Mouse (Mus musculus) embryonic facial prominence, embryonic 13.5 days (tissue): ENCODE measurements around the gene Prtn3. TPM values are rescaled to one million over a fixed set of nuclear protein-coding genes. Genes with fewer than 3 reads are reported as not detected.
A peak's percentile ranks its signal among the peaks of the same experiment; 100 is the strongest.

Experiments
- ATAC-seq: fragments of 200-750 bp; cut with Nextera tagmentation; 2 replicates; pipeline ENCODE4 v1.8.0; 2017; ENCODE audit warnings: low read depth; ENCODE audit not compliant: insufficient number of reproducible peaks, insufficient read depth, low FRiP score, low TSS enrichment
- H3K27ac ChIP-seq: fragments of 300-500 bp; sonication (generic); 2 replicates; pipeline ENCODE4 v1.5.1; 2015; ENCODE audit warnings: moderate library complexity, mild to moderate bottlenecking, inconsistent platforms
- H3K27me3 ChIP-seq: fragments of 300-500 bp; sonication (generic); 2 replicates; pipeline ENCODE4 v1.6.1; 2015; ENCODE audit warnings: mild to moderate bottlenecking, inconsistent platforms
- H3K36me3 ChIP-seq: fragments of 300-500 bp; sonication (generic); 2 replicates; pipeline ENCODE4 v1.6.1; 2015; ENCODE audit warnings: mild to moderate bottlenecking, inconsistent platforms
- H3K4me1 ChIP-seq: fragments of 300-500 bp; sonication (generic); 2 replicates; pipeline ENCODE4 v1.6.1; 2015; ENCODE audit warnings: inconsistent platforms
- H3K4me2 ChIP-seq: fragments of 300-500 bp; sonication (generic); 2 replicates; pipeline ENCODE4 v1.6.1; 2015; ENCODE audit warnings: moderate library complexity, mild to moderate bottlenecking, inconsistent platforms
- H3K4me3 ChIP-seq: fragments of 300-500 bp; sonication (generic); 2 replicates; pipeline ENCODE4 v1.5.1; 2015; ENCODE audit warnings: mild to moderate bottlenecking, inconsistent platforms
- H3K9ac ChIP-seq: fragments of 300-500 bp; sonication (generic); 2 replicates; pipeline ENCODE4 v1.6.1; 2015; ENCODE audit warnings: mild to moderate bottlenecking, inconsistent platforms
- H3K9me3 ChIP-seq: fragments of 300-500 bp; sonication (generic); 2 replicates; pipeline ENCODE4 v1.6.1; 2016; ENCODE audit warnings: inconsistent platforms
- WGBS: fragments of 180-500 bp; shearing (Covaris S2); methylation state at CpG from one replicate; pipeline ENCODE4 v1.1.7; 2015; ENCODE audit warnings: mixed read lengths; 5-methylcytosine and 5-hydroxymethylcytosine counted together
- polyA plus RNA-seq: library from polyadenylated mRNA; unstranded; fragments of >200 nt; fragmentation: Nextera tagmentation; extraction: Ambion mirVana; gene quantifications from 2 replicates; pipeline ENCODE4 v1.2.1, GENCODE M21; 2015

Prtn3 gene
- polyA plus RNA-seq, 1 experiment from 2014 or later: 8.5 TPM

DNA sequence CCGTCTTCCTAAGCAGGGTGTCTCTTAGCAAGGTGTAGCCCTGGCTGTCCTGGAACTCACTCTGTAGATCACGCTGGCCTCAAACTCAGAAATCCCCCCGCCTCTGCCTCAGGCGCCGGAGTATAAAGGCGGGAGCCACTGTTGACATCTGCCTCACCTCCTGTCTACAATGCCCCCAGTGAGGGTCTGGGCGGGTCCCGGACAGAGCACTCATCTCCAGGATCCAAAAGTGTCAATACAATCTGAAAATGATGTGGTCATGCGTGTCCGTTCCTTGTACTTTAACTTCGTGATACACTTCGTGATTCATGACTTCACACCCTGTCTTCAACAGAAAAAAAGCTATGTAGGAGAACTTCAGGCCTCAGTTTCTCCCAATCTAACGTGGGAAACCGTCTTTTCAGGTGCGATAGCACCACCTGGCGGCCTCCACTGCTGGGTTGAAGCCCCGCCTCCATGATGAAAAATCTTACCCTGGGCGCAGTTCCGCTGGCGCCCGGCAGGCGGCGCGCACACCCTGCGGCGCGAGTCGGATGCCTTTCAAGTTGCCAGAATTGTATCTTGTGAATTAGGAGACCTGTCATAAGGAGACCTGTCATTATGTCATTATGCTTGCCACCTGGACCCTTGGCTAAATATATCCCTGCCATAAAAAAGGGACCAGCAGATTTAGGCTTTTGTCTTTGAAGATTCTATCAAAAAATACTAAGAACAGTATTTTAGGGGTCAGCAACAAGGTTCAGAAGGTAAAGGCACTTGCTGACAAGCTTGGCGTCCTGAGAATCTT is 50.9 kb downstream of the Prtn3 start:
- Histone ChIP-seq H3K27ac (peak overlapping the region; percentile 98), H3K36me3 (no peaks in the 10 kb centered on the region), H3K27me3 (peaks cover 42% of the 10 kb centered on the region), H3K4me2 (peak overlapping the region; percentile 89), H3K9me3 (no peaks in the 10 kb centered on the region), H3K9ac (no peak overlapping the region), H3K4me1 (peaks cover 47% of the 10 kb centered on the region), H3K4me3 (peak overlapping the region; percentile 95)
- WGBS: 11% methylated on average over 29 of the region's 29 CpGs
- no peak for ATAC-seq

DNA sequence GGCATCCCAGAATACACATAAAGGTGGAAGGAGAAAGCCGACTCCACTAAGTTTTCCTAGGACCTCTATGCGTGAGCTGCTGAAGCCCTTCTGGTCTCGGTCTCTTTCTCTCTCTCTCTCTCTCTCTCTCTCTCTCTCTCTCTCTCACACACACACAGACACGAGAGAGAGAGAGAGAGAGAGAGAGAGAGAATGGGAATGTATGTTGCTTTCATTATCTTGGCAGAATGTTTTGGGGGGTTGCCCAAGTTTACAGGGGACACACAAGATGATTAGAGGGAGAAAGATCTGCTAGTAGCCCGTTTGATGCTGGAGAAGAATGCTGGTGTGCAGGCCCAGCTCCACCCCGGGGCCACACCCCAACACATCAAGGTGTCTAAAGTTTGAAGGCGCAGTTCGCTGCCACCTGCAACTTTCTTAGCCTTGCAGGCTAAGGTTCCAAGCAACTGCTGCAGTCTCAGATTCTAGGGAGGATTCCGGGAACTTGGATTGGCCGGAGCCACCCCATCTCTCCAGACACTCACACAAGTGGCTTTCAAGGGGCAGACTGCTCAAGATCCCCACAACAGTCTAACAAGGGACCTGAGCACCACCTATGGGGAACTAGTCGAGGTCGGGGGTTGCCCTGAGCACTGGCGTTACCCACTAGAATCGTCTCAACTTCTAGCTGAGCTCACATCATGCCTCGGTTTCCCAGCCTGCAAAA is 51.7 kb downstream of the Prtn3 start:
- no peak for ATAC-seq
- H3K4me1 ChIP-seq: peaks cover 42% of the 10 kb centered on the region
- peaks cover 35% of the 10 kb centered on the region for H3K27me3 ChIP-seq

DNA sequence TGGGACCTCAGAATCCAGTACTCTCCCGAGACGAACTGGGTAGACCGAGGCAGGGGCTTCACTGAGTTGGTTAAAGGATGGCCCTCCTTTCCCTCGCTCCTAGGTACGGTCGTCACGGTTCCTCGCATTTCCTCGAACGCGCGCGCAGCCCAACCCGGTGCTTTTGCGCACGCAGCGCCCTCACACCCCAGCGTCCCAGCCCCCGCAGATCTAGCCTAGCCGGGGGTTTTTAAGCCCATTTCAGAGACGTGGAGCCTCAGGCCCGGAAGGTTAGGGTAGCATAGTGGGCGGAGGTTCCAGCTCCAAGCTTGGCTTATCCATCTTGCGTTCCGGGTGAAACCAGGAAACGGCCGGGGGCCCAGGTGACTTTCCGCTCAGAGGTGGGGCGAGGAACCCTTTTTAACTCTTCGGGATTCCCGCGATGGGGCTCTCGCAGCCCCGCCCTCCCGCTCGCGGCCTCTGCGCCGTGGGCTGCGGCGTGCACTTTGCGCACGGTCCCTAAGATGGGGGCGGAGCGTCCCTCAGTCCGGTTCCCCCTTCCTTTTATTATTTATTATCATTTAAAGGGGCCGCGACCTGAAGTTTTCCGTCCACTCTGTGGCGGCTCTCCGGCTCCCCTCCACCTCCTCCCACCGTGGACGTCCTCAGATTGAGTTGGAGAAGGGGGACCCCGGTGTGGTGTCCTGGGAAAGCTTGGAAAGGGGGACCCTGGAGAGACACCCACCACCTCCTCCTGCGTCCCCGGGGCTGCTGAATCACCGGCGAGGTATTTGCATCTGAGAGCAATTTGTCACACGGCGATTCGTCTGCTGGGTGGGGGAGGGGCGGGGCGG is 52.4 kb downstream of the Prtn3 start, which contains the start of gene Arid3a:
Gene Arid3a, plus strand, starts transcription at position 553 of the 833 bp plus-strand sequence.
- peaks cover 12% of the 10 kb centered on the region for H3K36me3 ChIP-seq
- no peaks in the 10 kb centered on the region for H3K9me3 ChIP-seq
- peak within 1 kb of the TSS; percentile 95 for H3K4me3 ChIP-seq
- peak within 1 kb of the TSS; percentile 96 for H3K9ac ChIP-seq
- 0% methylated on average over 63 of the region's 63 CpGs for WGBS
- H3K27me3 ChIP-seq: peaks cover 27% of the 10 kb centered on the region
- H3K4me2 ChIP-seq: peak within 1 kb of the TSS; percentile 89
- peak within 1 kb of the TSS; percentile 98 for H3K27ac ChIP-seq
- peaks cover 37% of the 10 kb centered on the region for H3K4me1 ChIP-seq
- peak; percentile 70 for ATAC-seq

More for the DNA sequence above, 51.7 kb downstream of the Prtn3 start:
- peaks cover 4% of the 10 kb centered on the region for H3K36me3 ChIP-seq
- H3K9me3 ChIP-seq: no peaks in the 10 kb centered on the region
- H3K4me2 ChIP-seq: peak overlapping the region; percentile 89
- peak overlapping the region; percentile 98 for H3K27ac ChIP-seq
- WGBS: 8% methylated on average over 15 of the region's 15 CpGs
- H3K9ac ChIP-seq: peak overlapping the region; percentile 96
- peak overlapping the region; percentile 95 for H3K4me3 ChIP-seq

DNA sequence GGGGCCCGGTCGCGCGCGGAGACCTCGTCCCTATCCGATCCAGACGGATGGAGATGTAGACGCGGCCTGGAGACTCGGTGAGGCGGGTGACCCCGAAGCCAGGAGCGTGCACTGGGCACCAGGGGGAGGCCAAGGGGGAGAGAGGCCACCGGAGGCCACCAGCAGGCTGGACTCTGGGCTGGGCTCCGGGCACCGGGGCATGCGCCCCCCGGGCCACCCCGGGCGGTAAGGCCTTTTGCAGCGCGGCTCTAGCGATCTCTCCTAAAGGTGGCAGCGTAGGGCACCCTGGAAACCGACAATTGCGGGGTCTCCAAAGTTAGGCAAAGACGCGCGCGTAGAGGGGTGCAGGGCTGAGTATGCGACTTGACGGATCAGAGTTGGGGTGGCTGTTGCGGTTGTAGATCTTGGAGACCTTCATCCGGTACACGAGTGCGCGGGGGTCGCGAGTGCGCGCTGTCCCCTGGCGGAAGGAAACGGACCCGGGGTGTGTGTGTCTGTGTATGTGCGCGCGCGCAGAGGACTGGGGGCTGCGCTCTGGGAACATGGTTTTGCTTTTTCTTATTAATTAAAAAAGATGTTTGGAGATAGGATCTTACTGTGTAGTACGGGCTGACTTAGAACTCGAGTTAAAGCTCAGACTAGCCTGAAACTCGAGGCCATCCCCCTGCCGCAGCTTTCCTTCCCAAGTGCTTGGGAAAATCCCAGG is 53.2 kb downstream of the Prtn3 start:
- peaks cover 20% of the 10 kb centered on the region for H3K27me3 ChIP-seq
- H3K9me3 ChIP-seq: no peaks in the 10 kb centered on the region
- peaks cover 20% of the 10 kb centered on the region for H3K36me3 ChIP-seq
- peaks cover 43% of the 10 kb centered on the region for H3K4me1 ChIP-seq
- H3K4me3 ChIP-seq: peak overlapping the region; percentile 95
- H3K4me2 ChIP-seq: peak overlapping the region; percentile 89
- peak overlapping the region; percentile 96 for H3K9ac ChIP-seq
- H3K27ac ChIP-seq: peak overlapping the region; percentile 98
- WGBS: under 1% methylated on average over 53 of the region's 54 CpGs
- 0 out of 2 replicates have a peak, but pooled peaks have one; percentile 8 for ATAC-seq

DNA sequence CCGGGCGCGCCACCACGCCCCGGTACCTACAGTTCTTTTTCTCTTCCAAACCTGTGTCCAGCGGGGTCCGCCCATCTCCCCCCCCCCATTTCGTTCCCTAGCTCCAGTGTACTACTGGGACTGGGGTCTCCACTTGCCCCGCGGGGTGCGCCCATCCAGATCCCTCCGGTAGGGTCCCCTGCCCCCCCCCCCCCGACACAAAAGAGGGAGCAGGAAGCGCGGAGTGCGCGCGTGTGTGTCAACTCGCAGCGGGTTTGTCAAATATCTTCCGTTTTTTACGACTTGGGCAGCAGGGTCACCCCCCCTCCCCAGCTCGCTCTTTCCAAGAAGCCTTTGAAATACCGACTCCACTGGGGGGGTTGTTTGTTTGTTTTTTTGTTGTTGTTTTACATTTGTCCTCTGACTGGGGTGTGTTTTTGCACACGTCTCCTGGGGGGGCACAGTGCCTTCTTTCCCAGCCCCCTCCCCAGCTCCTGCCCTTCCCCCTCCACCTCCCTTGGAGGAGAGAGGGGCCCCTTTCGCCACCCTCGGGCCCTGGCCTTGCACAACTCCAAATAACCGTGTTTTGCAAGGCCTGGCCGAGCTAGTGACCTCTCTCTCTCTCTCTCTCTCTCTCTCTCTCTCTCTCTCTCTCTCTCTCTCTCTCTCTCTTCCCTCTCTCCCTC is 53.9 kb downstream of the Prtn3 start:
- WGBS: 0% methylated on average over 24 of the region's 29 CpGs
- H3K4me1 ChIP-seq: peaks cover 50% of the 10 kb centered on the region
- peaks cover 13% of the 10 kb centered on the region for H3K27me3 ChIP-seq
- peak overlapping the region; percentile 89 for H3K4me2 ChIP-seq
- peak overlapping the region; percentile 95 for H3K4me3 ChIP-seq
- peak overlapping the region; percentile 98 for H3K27ac ChIP-seq
- H3K9me3 ChIP-seq: no peaks in the 10 kb centered on the region
- peaks cover 27% of the 10 kb centered on the region for H3K36me3 ChIP-seq
- ATAC-seq: no peak
- peak overlapping the region; percentile 96 for H3K9ac ChIP-seq

DNA sequence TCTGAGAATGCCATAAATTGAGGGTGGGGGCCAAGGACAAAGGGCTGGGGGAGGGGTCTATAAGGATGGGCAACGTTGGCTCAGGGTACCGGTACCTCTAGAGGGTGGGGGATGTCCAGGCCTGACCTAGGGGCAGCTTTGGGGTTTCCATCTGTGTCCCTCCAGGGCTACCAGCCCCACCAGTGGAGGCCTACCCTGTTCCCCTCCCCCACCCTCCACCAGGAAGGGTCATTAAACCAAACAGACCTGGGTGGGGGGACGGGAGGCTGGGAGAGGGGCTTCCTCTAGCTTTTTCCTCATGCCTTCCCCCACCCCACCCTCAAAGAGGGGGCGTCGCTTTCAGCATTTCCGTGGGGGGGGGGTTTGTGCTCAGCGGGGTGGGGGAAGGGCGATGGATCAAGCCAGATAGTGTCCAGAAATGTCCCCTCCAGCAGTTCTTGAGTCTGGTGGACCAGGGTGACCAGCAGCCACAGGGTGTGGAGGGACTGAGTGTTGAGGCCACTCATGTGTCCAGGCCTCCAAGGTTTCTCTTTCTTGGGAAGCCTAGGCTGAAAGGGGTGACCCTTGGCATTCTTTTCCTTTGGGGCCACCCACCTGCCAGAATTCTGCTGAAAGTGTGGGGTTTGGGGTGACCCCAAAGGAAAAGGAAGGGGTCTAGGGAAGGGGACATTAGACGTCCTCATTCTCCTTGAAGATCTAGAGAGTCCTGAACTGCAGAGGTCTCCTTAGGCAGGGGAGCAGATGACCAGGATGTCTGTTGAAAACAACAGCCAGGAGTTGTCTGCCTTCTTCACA is 54.8 kb downstream of the Prtn3 start:
- 15% methylated on average over 9 of the region's 9 CpGs for WGBS
- peak overlapping the region; percentile 96 for H3K9ac ChIP-seq
- peaks cover 35% of the 10 kb centered on the region for H3K36me3 ChIP-seq
- peaks cover 3% of the 10 kb centered on the region for H3K27me3 ChIP-seq
- peaks cover 59% of the 10 kb centered on the region for H3K4me1 ChIP-seq
- H3K4me3 ChIP-seq: peak overlapping the region; percentile 95
- H3K4me2 ChIP-seq: peak overlapping the region; percentile 89
- H3K9me3 ChIP-seq: no peaks in the 10 kb centered on the region
- ATAC-seq: no peak
- H3K27ac ChIP-seq: peak overlapping the region; percentile 16; the same call in 1 of the 2 replicates

DNA sequence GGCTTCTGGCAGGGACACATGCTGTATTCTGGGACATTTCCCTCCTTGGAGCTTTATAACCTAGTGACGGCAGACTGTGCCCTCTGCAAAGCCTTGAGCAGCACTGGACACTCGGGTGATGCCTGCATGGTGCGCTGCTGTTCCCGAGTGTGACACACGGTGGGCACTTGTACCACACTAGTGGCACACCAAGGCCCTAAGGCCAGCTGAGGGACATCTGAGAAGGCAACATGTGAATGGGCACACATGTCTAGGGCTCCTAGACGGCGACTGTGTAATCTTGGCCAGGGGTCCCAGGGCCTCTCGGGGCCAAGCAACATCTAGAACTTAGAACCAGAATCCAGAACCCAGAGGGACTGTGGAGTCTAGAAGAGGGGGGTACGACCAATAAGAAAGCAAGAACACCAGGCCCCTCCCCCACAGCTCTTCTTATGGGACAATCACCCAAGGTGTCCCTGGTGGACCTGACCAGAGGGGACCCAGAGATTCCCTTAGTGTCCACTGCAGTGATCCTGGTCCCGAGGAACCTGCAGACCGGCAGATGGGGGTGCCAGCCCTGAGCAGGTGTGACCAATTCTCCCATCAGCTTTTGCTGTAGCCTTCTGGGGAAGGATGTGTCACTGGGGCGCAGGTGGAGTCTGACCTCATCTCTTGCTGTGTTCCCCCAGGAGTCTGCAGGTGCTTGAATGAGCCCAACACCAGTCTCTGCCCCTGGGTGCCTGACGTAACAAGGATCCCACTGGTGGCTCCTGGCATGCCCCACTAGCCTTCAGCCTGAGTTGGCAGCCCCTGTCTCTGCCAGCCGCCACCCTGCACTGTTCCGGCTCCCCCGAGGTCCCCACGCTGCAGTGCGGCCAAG is 55.9 kb downstream of the Prtn3 start:
- H3K27ac ChIP-seq: no peak overlapping the region; the same call in 1 of the 2 replicates
- peaks cover 43% of the 10 kb centered on the region for H3K36me3 ChIP-seq
- peak overlapping the region; percentile 96 for H3K9ac ChIP-seq
- H3K4me2 ChIP-seq: peak overlapping the region; percentile 89; the same call in 1 of the 2 replicates
- 89% methylated on average over 18 of the region's 18 CpGs for WGBS
- H3K9me3 ChIP-seq: no peaks in the 10 kb centered on the region
- no peaks in the 10 kb centered on the region for H3K27me3 ChIP-seq
- H3K4me3 ChIP-seq: peak overlapping the region; percentile 95; the same call in 1 of the 2 replicates
- no peak for ATAC-seq
- peaks cover 61% of the 10 kb centered on the region for H3K4me1 ChIP-seq

DNA sequence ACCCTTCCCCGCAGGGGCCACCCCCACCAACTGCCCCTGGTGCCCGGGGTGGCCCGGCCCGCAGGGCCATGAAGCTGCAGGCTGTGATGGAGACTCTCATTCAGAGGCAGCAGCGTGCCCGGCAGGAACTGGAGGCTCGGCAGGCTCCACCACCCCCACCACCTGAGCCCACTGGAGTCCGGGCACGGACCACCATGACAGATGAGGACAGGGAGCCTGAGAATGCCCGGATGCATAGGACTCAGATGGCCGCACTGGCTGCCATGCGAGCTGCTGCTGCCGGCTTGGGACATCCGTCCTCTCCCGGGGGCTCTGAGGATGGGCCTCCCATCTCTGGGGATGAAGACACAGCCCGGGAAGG is 56.5 kb downstream of the Prtn3 start:
- no peak overlapping the region for H3K4me3 ChIP-seq

DNA sequence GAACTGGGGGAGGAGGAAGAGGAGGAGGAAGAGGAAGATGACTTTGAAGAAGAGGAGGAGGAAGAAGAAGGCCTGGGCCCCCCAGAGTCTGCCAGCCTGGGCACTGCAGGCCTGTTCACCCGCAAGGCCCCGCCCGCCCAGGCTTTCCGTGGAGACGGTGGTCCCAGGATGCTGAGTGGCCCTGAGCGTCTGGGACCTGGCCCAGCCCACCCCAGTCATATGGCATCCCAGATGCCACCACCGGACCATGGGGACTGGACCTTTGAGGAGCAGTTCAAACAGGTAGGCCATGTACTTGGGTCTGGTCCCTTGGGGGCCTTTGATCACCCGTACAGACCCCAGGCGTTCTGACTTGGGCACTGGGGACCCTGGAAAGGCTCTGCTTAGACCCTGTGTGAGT is 57.5 kb downstream of the Prtn3 start:
- H3K9ac ChIP-seq: peak overlapping the region; percentile 58; the same call in 1 of the 2 replicates
- no peak overlapping the region for H3K4me2 ChIP-seq
- peaks cover 46% of the 10 kb centered on the region for H3K36me3 ChIP-seq
- 82% methylated on average over 9 of the region's 9 CpGs for whole genome bisulfite sequencing
- H3K4me3 ChIP-seq: no peak overlapping the region
- no peaks in the 10 kb centered on the region for H3K9me3 ChIP-seq
- H3K27me3 ChIP-seq: no peaks in the 10 kb centered on the region
- ATAC-seq: no peak
- H3K4me1 ChIP-seq: peaks cover 63% of the 10 kb centered on the region
- H3K27ac ChIP-seq: no peak overlapping the region

More for the DNA sequence above, 56.5 kb downstream of the Prtn3 start:
- no peak overlapping the region for H3K4me2 ChIP-seq
- peaks cover 46% of the 10 kb centered on the region for H3K36me3 ChIP-seq
- no peak for ATAC-seq
- no peak overlapping the region for H3K27ac ChIP-seq
- WGBS: 86% methylated on average over 16 of the region's 16 CpGs
- no peaks in the 10 kb centered on the region for H3K9me3 ChIP-seq
- no peaks in the 10 kb centered on the region for H3K27me3 ChIP-seq
- peak overlapping the region; percentile 16; the same call in 1 of the 2 replicates for H3K9ac ChIP-seq
- peaks cover 62% of the 10 kb centered on the region for H3K4me1 ChIP-seq
